Mouse (Mus musculus): ENCODE results near the gene Dchs2. TPM values are rescaled to one million over a fixed set of nuclear protein-coding genes. Genes with fewer than 3 reads are reported as not detected.

The Dchs2 gene
- polyA plus RNA-seq, 1 experiment = 0.39 TPM

- Histone ChIP-seq H3K27ac (ENCODE audit: insufficient read depth, low read length) (no peak overlapping the region), H3K4me3 (replicated peaks; ENCODE audit: insufficient read depth, low read depth, low read length) (no peak overlapping the region), H3K4me1 (ENCODE audit: control insufficient read depth, insufficient read depth, low read length) (no peaks in the 10 kb centered on the region), H3K27me3 (ENCODE audit: control insufficient read depth, insufficient read depth, low read length) (no peaks in the 10 kb centered on the region)
- 94% methylated on average over 1 of the region's 1 CpGs for WGBS
- no peak for DNase-seq
- TF ChIP-seq CTCF (IDR thresholded peaks at IDR 0.05; ENCODE audit: borderline replicate concordance, insufficient read depth, low read depth, low read length) = no peak
- TF ChIP-seq POLR2A (IDR thresholded peaks at IDR 0.05; ENCODE audit: borderline replicate concordance, insufficient read depth, low read length) = no peak
Measured at GRCm38 (mm10) chr3:83290953-83291352, 163.2 kb downstream of the Dchs2 start.

GRCm38 (mm10) chr3:83299783-83300382, 172.1 kb downstream of the Dchs2 start:
- TF ChIP-seq CTCF (IDR thresholded peaks at IDR 0.05; ENCODE audit: borderline replicate concordance, insufficient read depth, low read depth, low read length) = no peak
- no peak for TF ChIP-seq POLR2A (IDR thresholded peaks at IDR 0.05; ENCODE audit: borderline replicate concordance, insufficient read depth, low read length)
- no peaks in the 10 kb centered on the region for H3K4me1 ChIP-seq (ENCODE audit: control insufficient read depth, insufficient read depth, low read length)
- no peak for DNase-seq
- H3K4me3 ChIP-seq (replicated peaks; ENCODE audit: insufficient read depth, low read depth, low read length) = no peak overlapping the region
- H3K27me3 ChIP-seq (ENCODE audit: control insufficient read depth, insufficient read depth, low read length) = no peaks in the 10 kb centered on the region
- no peak overlapping the region for H3K27ac ChIP-seq (ENCODE audit: insufficient read depth, low read length)
- WGBS = 80% methylated on average over 5 of the region's 5 CpGs

- Histone ChIP-seq H3K4me1 (ENCODE audit: control insufficient read depth, insufficient read depth, low read length) (no peaks in the 10 kb centered on the region), H3K27ac (ENCODE audit: insufficient read depth, low read length) (no peak overlapping the region)
- WGBS = 75% methylated on average over 5 of the region's 5 CpGs
Measured at GRCm38 (mm10) chr3:83303876-83304275, 176.1 kb downstream of the Dchs2 start.

DNA sequence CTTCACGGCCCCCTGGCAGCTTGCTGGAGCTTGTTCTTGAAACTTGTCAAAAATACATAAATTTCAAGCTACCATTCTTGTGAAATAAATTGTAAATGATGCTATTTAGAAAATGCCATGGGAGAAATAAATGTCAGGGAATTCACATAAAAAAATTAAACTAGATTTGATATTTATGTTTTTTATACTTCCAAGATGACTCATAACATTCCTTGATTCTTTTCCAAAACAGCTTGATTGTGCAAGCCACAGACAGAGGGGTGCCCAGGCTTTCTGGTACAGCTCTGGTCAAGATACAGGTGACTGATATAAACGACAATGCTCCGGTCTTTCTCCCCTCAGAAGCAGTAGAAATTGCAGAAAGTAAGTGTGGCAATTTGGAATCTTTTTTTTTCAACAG, 218.2 kb downstream of the Dchs2 start:
- TF ChIP-seq POLR2A (IDR thresholded peaks at IDR 0.05; ENCODE audit: borderline replicate concordance, insufficient read depth, low read length) (no peak), CTCF (IDR thresholded peaks at IDR 0.05; ENCODE audit: borderline replicate concordance, insufficient read depth, low read depth, low read length) (no peak)
- no peak for DNase-seq
- Histone ChIP-seq H3K4me1 (ENCODE audit: control insufficient read depth, insufficient read depth, low read length) (no peaks in the 10 kb centered on the region), H3K4me3 (replicated peaks; ENCODE audit: insufficient read depth, low read depth, low read length) (no peak overlapping the region), H3K27ac (ENCODE audit: insufficient read depth, low read length) (no peak overlapping the region), H3K27me3 (ENCODE audit: control insufficient read depth, insufficient read depth, low read length) (no peaks in the 10 kb centered on the region)
- 82% methylated on average over 3 of the region's 3 CpGs for WGBS

More at GRCm38 (mm10) chr3:83303876-83304275, 176.1 kb downstream of the Dchs2 start:
- no peaks in the 10 kb centered on the region for H3K27me3 ChIP-seq (ENCODE audit: control insufficient read depth, insufficient read depth, low read length)
- H3K4me3 ChIP-seq (replicated peaks; ENCODE audit: insufficient read depth, low read depth, low read length) = no peak overlapping the region
- no peak for TF ChIP-seq CTCF (IDR thresholded peaks at IDR 0.05; ENCODE audit: borderline replicate concordance, insufficient read depth, low read depth, low read length)
- no peak for DNase-seq

DNA sequence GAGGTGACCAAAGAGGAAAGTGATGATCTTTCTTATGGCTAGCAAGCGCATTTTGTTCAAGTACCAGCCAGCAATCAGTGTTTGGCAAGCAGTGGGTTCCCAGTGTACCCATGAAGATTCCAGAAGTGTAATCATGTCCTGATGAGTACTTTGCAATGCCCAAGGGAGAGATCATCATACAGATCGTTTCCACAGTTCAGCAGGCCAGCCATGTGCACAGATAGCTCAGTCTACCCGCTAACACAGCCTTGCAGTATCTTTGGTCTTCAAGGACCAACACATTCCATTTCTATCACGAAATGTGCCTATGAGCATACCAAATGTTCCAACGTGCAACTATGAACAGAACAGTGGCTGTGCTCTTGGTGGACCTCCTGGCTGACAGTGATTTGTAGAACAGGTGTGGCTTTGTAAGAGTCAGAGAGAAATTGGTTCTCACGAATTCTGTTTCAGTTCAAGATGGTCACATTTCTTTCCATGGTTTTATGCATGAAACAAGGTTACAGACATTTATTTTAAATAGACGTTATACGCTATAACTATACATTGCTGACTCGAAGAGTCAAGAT, 240.8 kb downstream of the Dchs2 start:
- no peak for TF ChIP-seq CTCF (IDR thresholded peaks at IDR 0.05; ENCODE audit: borderline replicate concordance, insufficient read depth, low read depth, low read length)
- TF ChIP-seq POLR2A (IDR thresholded peaks at IDR 0.05; ENCODE audit: borderline replicate concordance, insufficient read depth, low read length) = no peak
- H3K4me3 ChIP-seq (replicated peaks; ENCODE audit: insufficient read depth, low read depth, low read length) = no peak overlapping the region
- DNase-seq = no peak
- H3K27ac ChIP-seq (ENCODE audit: insufficient read depth, low read length) = no peak overlapping the region
- H3K27me3 ChIP-seq (ENCODE audit: control insufficient read depth, insufficient read depth, low read length) = no peaks in the 10 kb centered on the region
- H3K4me1 ChIP-seq (ENCODE audit: control insufficient read depth, insufficient read depth, low read length) = no peaks in the 10 kb centered on the region
- 80% methylated on average over 9 of the region's 9 CpGs for WGBS

DNA sequence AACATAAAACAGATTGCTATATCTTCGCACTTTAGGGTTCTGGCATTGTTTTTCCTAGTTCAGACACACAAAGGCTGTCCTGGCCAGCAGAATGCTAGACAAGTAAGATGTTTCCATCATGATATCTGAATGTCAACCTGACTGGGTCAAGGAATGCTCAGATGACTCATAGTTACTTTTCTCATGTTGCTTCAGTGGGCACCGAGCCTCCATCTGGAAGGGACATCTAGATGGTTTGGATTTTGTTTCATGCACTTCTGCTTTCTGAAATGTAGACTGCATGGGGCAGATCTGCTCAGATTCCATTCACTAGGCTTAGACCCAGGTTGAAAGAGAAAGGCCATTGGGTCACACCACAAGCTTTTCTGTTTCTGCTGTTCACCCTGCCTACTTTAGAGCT, 242.1 kb downstream of the Dchs2 start:
- Histone ChIP-seq H3K4me3 (replicated peaks; ENCODE audit: insufficient read depth, low read depth, low read length) (no peak overlapping the region), H3K27ac (ENCODE audit: insufficient read depth, low read length) (no peak overlapping the region), H3K4me1 (ENCODE audit: control insufficient read depth, insufficient read depth, low read length) (no peaks in the 10 kb centered on the region), H3K27me3 (ENCODE audit: control insufficient read depth, insufficient read depth, low read length) (no peaks in the 10 kb centered on the region)
- WGBS = 92% methylated on average over 2 of the region's 2 CpGs
- DNase-seq = no peak
- TF ChIP-seq CTCF (IDR thresholded peaks at IDR 0.05; ENCODE audit: borderline replicate concordance, insufficient read depth, low read depth, low read length) = no peak
- no peak for TF ChIP-seq POLR2A (IDR thresholded peaks at IDR 0.05; ENCODE audit: borderline replicate concordance, insufficient read depth, low read length)

GRCm38 (mm10) chr3:83374333-83374732, 246.6 kb downstream of the Dchs2 start:
- Histone ChIP-seq H3K4me3 (replicated peaks; ENCODE audit: insufficient read depth, low read depth, low read length) (no peak overlapping the region), H3K27me3 (ENCODE audit: control insufficient read depth, insufficient read depth, low read length) (no peaks in the 10 kb centered on the region), H3K4me1 (ENCODE audit: control insufficient read depth, insufficient read depth, low read length) (no peaks in the 10 kb centered on the region), H3K27ac (ENCODE audit: insufficient read depth, low read length) (no peak overlapping the region)
- WGBS = 82% methylated on average over 6 of the region's 6 CpGs
- no peak for DNase-seq
- no peak for TF ChIP-seq POLR2A (IDR thresholded peaks at IDR 0.05; ENCODE audit: borderline replicate concordance, insufficient read depth, low read length)
- TF ChIP-seq CTCF (IDR thresholded peaks at IDR 0.05; ENCODE audit: borderline replicate concordance, insufficient read depth, low read depth, low read length) = no peak

DNA sequence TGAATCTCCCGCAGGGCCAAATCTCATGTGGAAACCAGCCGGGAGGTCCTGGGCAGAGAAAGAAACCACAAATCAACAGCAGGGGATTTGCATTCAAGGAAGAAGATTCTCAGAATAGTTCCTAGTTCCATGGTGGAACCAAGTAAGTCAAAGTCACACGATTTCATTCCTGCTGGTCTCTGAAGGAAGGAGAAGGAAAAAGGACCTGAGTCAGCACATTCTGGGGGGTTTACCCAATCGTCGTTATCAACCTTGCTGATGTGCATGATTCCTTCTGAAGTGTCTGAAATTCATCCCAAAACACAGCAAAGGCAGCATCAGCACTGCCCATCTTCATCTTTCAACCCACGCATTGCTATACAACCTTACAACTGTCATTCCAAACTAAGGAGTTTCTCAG, 249.1 kb downstream of the Dchs2 start:
- TF ChIP-seq CTCF (IDR thresholded peaks at IDR 0.05; ENCODE audit: borderline replicate concordance, insufficient read depth, low read depth, low read length) = no peak
- no peak for TF ChIP-seq POLR2A (IDR thresholded peaks at IDR 0.05; ENCODE audit: borderline replicate concordance, insufficient read depth, low read length)
- DNase-seq = no peak
- 90% methylated on average over 6 of the region's 6 CpGs for WGBS
- Histone ChIP-seq H3K27ac (ENCODE audit: insufficient read depth, low read length) (no peak overlapping the region), H3K4me1 (ENCODE audit: control insufficient read depth, insufficient read depth, low read length) (no peaks in the 10 kb centered on the region), H3K4me3 (replicated peaks; ENCODE audit: insufficient read depth, low read depth, low read length) (no peak overlapping the region), H3K27me3 (ENCODE audit: control insufficient read depth, insufficient read depth, low read length) (no peaks in the 10 kb centered on the region)

Other genes with a start within 250 kb of the Dchs2 start
- 0.16 and 0.21 TPM in 2 replicates for gene Lrat, start 224.0 kb upstream of the Dchs2 start, polyA plus RNA-seq (2012; rRNA removed)
- gene Fgg, start 120.2 kb upstream of the Dchs2 start, polyA plus RNA-seq (2012; rRNA removed) = not detected in 2 replicates
- 0.05 TPM in 1 of 2 replicates, not detected in the other for gene Fga, start 101.9 kb upstream of the Dchs2 start, polyA plus RNA-seq (2012; rRNA removed)
- 0.03 TPM in 1 of 2 replicates, not detected in the other for gene Fgb, start 78.1 kb upstream of the Dchs2 start, polyA plus RNA-seq (2012; rRNA removed)
- 60.5 and 62.5 TPM in 2 replicates for gene Plrg1, start 72.4 kb upstream of the Dchs2 start, polyA plus RNA-seq (2012; rRNA removed)

Measured in cerebellum, adult 2 months (tissue).